Mouse (Mus musculus) left cerebral cortex, adult 18-20 months (tissue): ENCODE data around the gene Atg9a. TPM values are rescaled to one million over a fixed set of nuclear protein-coding genes. Genes with fewer than 3 reads are reported as not detected.

Experiments
- microRNA-seq, 2 experiments: library from miRNA; unstranded; fragments of <30 nt; microRNA quantifications; one replicate each; pipeline ENCODE4 v1.2.0; 2021
- total RNA-seq, 2 experiments: library from RNA; stranded (reverse); gene quantifications; 2 replicates each; pipeline ENCODE4 v1.2.3; 2021

Atg9a gene
- total RNA-seq, 2 experiments from 2014 or later: 124 to 125 TPM

Small RNA genes lying within 50 kb of the gene (microRNA-seq; reads per million reads assigned to microRNA genes)
- 0 reads per million in 2 experiments for gene Gm27943

Other genes with a start within 250 kb of the Atg9a start
- under 1 TPM; 0.30 to 0.72 TPM for gene Ihh, start 240.5 kb downstream of the Atg9a start, total RNA-seq
- gene Nhej1, start 67.0 kb downstream of the Atg9a start, total RNA-seq: 1 to 10 TPM; 1.8 to 2.4 TPM
- 1 to 10 TPM; 2.0 to 3.9 TPM for gene Slc23a3, start 58.3 kb downstream of the Atg9a start, total RNA-seq
- 10 to 100 TPM; 31.1 to 35.2 TPM for gene Cnppd1, start 49.5 kb downstream of the Atg9a start, total RNA-seq
- 100 to 1,000 TPM; 210 to 215 TPM for gene Retreg2, start 49.4 kb downstream of the Atg9a start, total RNA-seq
- 10 to 100 TPM; 26.3 to 29.1 TPM for gene Zfand2b, start 23.6 kb downstream of the Atg9a start, total RNA-seq
- 10 to 100 TPM; 20.4 to 22.2 TPM for gene Abcb6, start 11.8 kb downstream of the Atg9a start, total RNA-seq
- gene Ankzf1, start within 50 bp of the Atg9a start, total RNA-seq: 10 to 100 TPM; 24.4 to 27.0 TPM
- 10 to 100 TPM; 10.8 to 12.2 TPM for gene Glb1l, start 18.6 kb upstream of the Atg9a start, total RNA-seq
- gene Stk16, start 18.6 kb upstream of the Atg9a start, total RNA-seq: 10 to 100 TPM; 86.2 to 89.3 TPM
- 100 to 1,000 TPM; 630 to 703 TPM for gene Tuba4a, start 27.7 kb upstream of the Atg9a start, total RNA-seq
- gene A630095N17Rik, start 39.9 kb upstream of the Atg9a start, total RNA-seq: not detected
- gene Dnajb2, start 44.2 kb upstream of the Atg9a start, total RNA-seq: 100 to 1,000 TPM; 107 to 116 TPM
- 100 to 1,000 TPM; 480 to 486 TPM for gene Ptprn, start 72.3 kb upstream of the Atg9a start, total RNA-seq
- gene Resp18, start 86.2 kb upstream of the Atg9a start, total RNA-seq: 100 to 1,000 TPM; 169 to 185 TPM
- gene Dnpep, start 125.8 kb upstream of the Atg9a start, total RNA-seq: 10 to 100 TPM; 56.5 to 57.4 TPM
- under 1 TPM; 0.88 to 0.91 TPM for gene Des, start 168.1 kb upstream of the Atg9a start, total RNA-seq
- 100 to 1,000 TPM; 181 to 191 TPM for gene Speg, start 183.1 kb upstream of the Atg9a start, total RNA-seq
- gene Gmppa, start 243.7 kb upstream of the Atg9a start, total RNA-seq: 10 to 100 TPM; 67.1 to 70.4 TPM